Mouse (Mus musculus): Measurements from ENCODE around the gene Cntn1.

GRCm38 (mm10) chr15:92177413-92177812, 126.4 kb downstream of the Cntn1 start:
- TF ChIP-seq CTCF (conservative IDR thresholded peaks at IDR 0.05; ENCODE audit: insufficient read depth, insufficient read length, low read depth, low read length), result no peak
- TF ChIP-seq POLR2A (IDR thresholded peaks at IDR 0.05; ENCODE audit: low read depth, low read length), result no peak

Measured in kidney, adult 2 months (tissue).